Mouse (Mus musculus): ENCODE measurements around the gene Zfp13. TPM values are rescaled to one million over a fixed set of nuclear protein-coding genes. Genes with fewer than 3 reads are reported as not detected.
"Not testable (repeated sequence)": the region's sequence is repeated elsewhere in the genome, so short reads cannot be mapped to it uniquely, and the experiment has no call there.

Zfp13 gene
- total and polyA plus RNA-seq, 3 experiments: 0.08 to 0.38 TPM; not detected in 1

- not testable (repeated sequence) for H3K4me3 ChIP-seq (ENCODE audit: control insufficient read depth in 1 of 2, insufficient read depth in 1 of 2, low read depth in 2 of 2, low read length in 2 of 2); H3K27me3 ChIP-seq (ENCODE audit: control insufficient read depth in 1 of 2, insufficient read depth in 2 of 2, low read length in 2 of 2); H3K27ac ChIP-seq (ENCODE audit: control insufficient read depth, low read depth, low read length)
Measured at GRCm38 (mm10) chr17:23595139-23595538, 4.1 kb downstream of the Zfp13 start.

GRCm38 (mm10) chr17:23592926-23593300 lies 6.4 kb downstream of the Zfp13 start:
- no peak for TF ChIP-seq ELF1 (IDR thresholded peaks at IDR 0.05; ENCODE audit: low read depth, low read length)
- TF ChIP-seq RAD21 (IDR thresholded peaks at IDR 0.05; ENCODE audit: low read depth, low read length): no peak
- no peak for TF ChIP-seq BHLHE40 (IDR thresholded peaks at IDR 0.05; ENCODE audit: borderline replicate concordance, low read depth, low read length)
- TF ChIP-seq MAX (IDR thresholded peaks at IDR 0.05; ENCODE audit: low read length): 0 out of 2 replicates have a peak, but pooled peaks have one; percentile 4
- TF ChIP-seq MAFK (IDR thresholded peaks at IDR 0.05; ENCODE audit: borderline replicate concordance, low read depth, low read length): no peak
- no peak for TF ChIP-seq GABPA (IDR thresholded peaks at IDR 0.05; ENCODE audit: low read depth, low read length)
- TF ChIP-seq USF1 (IDR thresholded peaks at IDR 0.05; ENCODE audit: low read depth, low read length): no peak
- TF ChIP-seq ETS1 (IDR thresholded peaks at IDR 0.05; ENCODE audit: low read depth, low read length): no peak
- peak overlapping the region; percentile 64 to 82 for H3K4me3 ChIP-seq (ENCODE audit: control insufficient read depth in 1 of 2, insufficient read depth in 1 of 2, low read depth in 2 of 2, low read length in 2 of 2)
- H3K27me3 ChIP-seq (ENCODE audit: control insufficient read depth in 1 of 2, insufficient read depth in 2 of 2, low read length in 2 of 2): no peaks in the 10 kb centered on the region
- H3K9me3 ChIP-seq (replicated peaks; ENCODE audit: insufficient read depth, low read length): no peaks in the 10 kb centered on the region
- no peaks in the 10 kb centered on the region for H3K79me2 ChIP-seq (ENCODE audit: control insufficient read depth, insufficient read depth, low read length, poor library complexity)
- H3K4me1 ChIP-seq (ENCODE audit: control insufficient read depth in 1 of 2, insufficient read depth in 2 of 2, low read length in 2 of 2): peaks cover 0 to 4% of the 10 kb centered on the region in 2 experiments; a peak in 1 of 4 replicates
- H3K36me3 ChIP-seq (ENCODE audit: control insufficient read depth in 1 of 2, insufficient read depth in 2 of 2, low read length in 2 of 2): peaks cover 0 to 10% of the 10 kb centered on the region in 2 experiments; a peak in 2 of 4 replicates
- peak overlapping the region; percentile 40 for H3K9ac ChIP-seq (ENCODE audit: control insufficient read depth, low read depth, low read length, poor library complexity, severe bottlenecking)
- H3K27ac ChIP-seq (ENCODE audit: control insufficient read depth, low read depth, low read length): peak overlapping the region; percentile 53
- DNase-seq (ENCODE audit: low read depth, low spot score): no peak

More at GRCm38 (mm10) chr17:23595139-23595538, 4.1 kb downstream of the Zfp13 start:
- TF ChIP-seq ZNF384 (IDR thresholded peaks at IDR 0.05; ENCODE audit: low read depth, low read length): peak; percentile 60
- not testable (repeated sequence) for H3K9me3 ChIP-seq (replicated peaks; ENCODE audit: insufficient read depth, low read length); H3K79me2 ChIP-seq (ENCODE audit: control insufficient read depth, insufficient read depth, low read length, poor library complexity); DNase-seq (ENCODE audit: low read depth, low spot score); H3K9ac ChIP-seq (ENCODE audit: control insufficient read depth, low read depth, low read length, poor library complexity, severe bottlenecking)
- peaks cover 0 to 11% of the 10 kb centered on the region in 2 experiments; a peak in 2 of 4 replicates for H3K4me1 ChIP-seq (ENCODE audit: control insufficient read depth in 1 of 2, insufficient read depth in 2 of 2, low read length in 2 of 2)
- peaks cover 0 to 13% of the 10 kb centered on the region in 2 experiments; a peak in 2 of 4 replicates for H3K36me3 ChIP-seq (ENCODE audit: control insufficient read depth in 1 of 2, insufficient read depth in 2 of 2, low read length in 2 of 2)

- no peaks in the 10 kb centered on the region for H3K79me2 ChIP-seq (ENCODE audit: control insufficient read depth, insufficient read depth, low read length, poor library complexity)
- peaks cover 0 to 4% of the 10 kb centered on the region in 2 experiments; a peak in 1 of 4 replicates for H3K4me1 ChIP-seq (ENCODE audit: control insufficient read depth in 1 of 2, insufficient read depth in 2 of 2, low read length in 2 of 2)
- peak overlapping the region; percentile 53 for H3K27ac ChIP-seq (ENCODE audit: control insufficient read depth, low read depth, low read length)
- H3K36me3 ChIP-seq (ENCODE audit: control insufficient read depth in 1 of 2, insufficient read depth in 2 of 2, low read length in 2 of 2): peaks cover 0 to 10% of the 10 kb centered on the region in 2 experiments; a peak in 2 of 4 replicates
- peak; percentile 98 for DNase-seq (ENCODE audit: low read depth, low spot score)
- peak overlapping the region; percentile 71 for H3K9ac ChIP-seq (ENCODE audit: control insufficient read depth, low read depth, low read length, poor library complexity, severe bottlenecking)
- peak overlapping the region; percentile 64 to 82 for H3K4me3 ChIP-seq (ENCODE audit: control insufficient read depth in 1 of 2, insufficient read depth in 1 of 2, low read depth in 2 of 2, low read length in 2 of 2)
- H3K27me3 ChIP-seq (ENCODE audit: control insufficient read depth in 1 of 2, insufficient read depth in 2 of 2, low read length in 2 of 2): no peaks in the 10 kb centered on the region
- no peaks in the 10 kb centered on the region for H3K9me3 ChIP-seq (replicated peaks; ENCODE audit: insufficient read depth, low read length)
- TF ChIP-seq HCFC1 (IDR thresholded peaks at IDR 0.05; ENCODE audit: low read depth, low read length) (peak; percentile 79), MYC (IDR thresholded peaks at IDR 0.05; ENCODE audit: low read depth, low read length) (0 out of 2 replicates have a peak, but pooled peaks have one; percentile 43), ZKSCAN1 (IDR thresholded peaks at IDR 0.05; ENCODE audit: low read depth, low read length) (no peak), MAX (IDR thresholded peaks at IDR 0.05; ENCODE audit: low read length) (peak; percentile 30; the same call in 1 of the 2 replicates), CTCF (IDR thresholded peaks at IDR 0.05 in 2 of 3, conservative IDR thresholded peaks at IDR 0.05 in 1 of 3; ENCODE audit: control insufficient read depth in 1 of 3, insufficient read depth in 1 of 3, low read depth in 2 of 3, low read length in 3 of 3, poor library complexity in 1 of 3, severe bottlenecking in 1 of 3) (no peak), ZMIZ1 (IDR thresholded peaks at IDR 0.05; ENCODE audit: low read depth, low read length) (no peak), E2F4 (IDR thresholded peaks at IDR 0.05; ENCODE audit: borderline replicate concordance, low read depth, low read length) (peak; percentile 94), ZC3H11A (IDR thresholded peaks at IDR 0.05; ENCODE audit: low read depth, low read length) (no peak), POLR2A (IDR thresholded peaks at IDR 0.05; ENCODE audit: control insufficient read depth in 1 of 2, insufficient read depth in 1 of 2, low read depth in 1 of 2, low read length in 2 of 2, poor library complexity in 1 of 2) (peak in 1 of 2 experiments; percentile 83; a peak in 2 of 4 replicates), KAT2A (conservative IDR thresholded peaks at IDR 0.05; ENCODE audit: low read depth, low read length) (no peak), CHD2 (IDR thresholded peaks at IDR 0.05; ENCODE audit: low read length) (no peak), NELFE (IDR thresholded peaks at IDR 0.05; ENCODE audit: low read depth, low read length) (peak; percentile 68), MEF2A (IDR thresholded peaks at IDR 0.05; ENCODE audit: extremely low read depth, insufficient replicate concordance, low read depth, low read length, poor library complexity, severe bottlenecking) (no peak), EP300 (IDR thresholded peaks at IDR 0.05; ENCODE audit: low read depth in 1 of 2, low read length in 2 of 2) (no peak), RAD21 (IDR thresholded peaks at IDR 0.05; ENCODE audit: low read depth, low read length) (no peak), JUND (IDR thresholded peaks at IDR 0.05; ENCODE audit: low read depth, low read length) (no peak), TAL1 (IDR thresholded peaks at IDR 0.05; ENCODE audit: low read length) (no peak)
Measured at GRCm38 (mm10) chr17:23592208-23592925, 6.9 kb downstream of the Zfp13 start.

Measured in MEL (cell line).